ENCODE assay signal across 11 mouse cellular contexts in genomic region chr17:47806230-47806629, GRCm38 (mm10). TPM values are rescaled to one million over a fixed set of nuclear protein-coding genes. Genes with fewer than 3 reads are reported as not detected.
DNase-seq lines count a peak whose midpoint lies in the region; ATAC-seq and TF ChIP-seq lines count a peak whose summit lies in the region.
"Had no signal": no experiment of that assay in that cellular context is flagged by ENCODE, and none has a peak within 500 bp of the region (broad histone marks: within the 10 kb centered on the region; RNA-seq: fewer than 3 reads in every experiment).

No protein-coding gene starts in this region.

- CTCF ChIA-PET in Patski (lab: Charles Lee): interaction anchor here (1.2 to 4.3 kb wide), 3 partner anchors 13 to 60 kb away, joined by 4 to 33 read pairs (median 4); no protein-coding TSS in a partner anchor

- in situ Hi-C loops in Patski (cut with MboI; ENCODE audit: low pct_unique_long_range_greater_than_20kb): no loop called here

- TF ChIP-seq CTCF in Patski (IDR thresholded peaks at IDR 0.05): no peak

- no peak overlapping the region for H3K4me3 ChIP-seq in limb, embryonic 15.5 days
- H3K4me3 ChIP-seq: embryonic facial prominence, embryonic 12.5 days; liver, embryonic 13.5 days had no signal

- H3K27ac ChIP-seq in limb, embryonic 15.5 days: peak overlapping the region; percentile 55
- H3K27ac ChIP-seq: embryonic facial prominence, embryonic 12.5 days; liver, embryonic 13.5 days had no signal

- H3K4me1 ChIP-seq in limb, embryonic 15.5 days: peaks cover 25% of the 10 kb centered on the region

- POLR2A ChIA-PET in Patski (lab: Charles Lee): no interaction called here

- no peak overlapping the region for H3K9ac ChIP-seq in limb, embryonic 15.5 days
- H3K9ac ChIP-seq: embryonic facial prominence, embryonic 12.5 days; liver, embryonic 13.5 days had no signal

- H3K27me3 ChIP-seq in Patski: no peaks in the 10 kb centered on the region
- no peaks in the 10 kb centered on the region for H3K27me3 ChIP-seq in limb, embryonic 15.5 days
- H3K27me3 ChIP-seq: embryonic facial prominence, embryonic 12.5 days; liver, embryonic 13.5 days had no signal

- H3K9me3 ChIP-seq in limb, embryonic 15.5 days: no peaks in the 10 kb centered on the region
- H3K9me3 ChIP-seq: embryonic facial prominence, embryonic 12.5 days; liver, embryonic 13.5 days had no signal

- WGBS in limb, embryonic 15.5 days: 36% methylated on average over 9 of the region's 9 CpGs

- H3K4me2 ChIP-seq in limb, embryonic 15.5 days: no peak overlapping the region
- H3K4me2 ChIP-seq: embryonic facial prominence, embryonic 12.5 days; liver, embryonic 13.5 days had no signal

- H3K36me3 ChIP-seq in limb, embryonic 15.5 days: no peaks in the 10 kb centered on the region
- H3K36me3 ChIP-seq: embryonic facial prominence, embryonic 12.5 days; liver, embryonic 13.5 days had no signal

- intact Hi-C loops in left cerebral cortex, postnatal 25 days (cut with DNase I): no loop called here

- peak; percentile 89 for ATAC-seq in frontal cortex, adult (ENCODE audit: low TSS enrichment)
- ATAC-seq in Patski: peak; percentile 89
- ATAC-seq in limb, embryonic 15.5 days (ENCODE audit: insufficient number of reproducible peaks, low FRiP score, low TSS enrichment, low read depth): no peak

- DNase-seq in frontal cortex, postnatal 10 days (ENCODE audit: low spot score in 2 of 2): no peak
- peak; percentile 20 to 65 for DNase-seq in left cerebral cortex, postnatal 25 days (ENCODE audit: low spot score in 2 of 2)
- DNase-seq in left cerebral cortex, adult 11 months (ENCODE audit: low spot score): no peak
- peak; percentile 68 for DNase-seq in Patski (ENCODE audit: low read depth, low spot score)
- DNase-seq in spleen, adult 18-20 months: no peak
- DNase-seq in retina, postnatal 1 day: no peak
- DNase-seq: B cell, adult 2 months; liver, embryonic 13.5 days had no signal

RNA-seq across cellular contexts. Expression of gene Mdfi, which starts 28.3 kb away (rescaled TPM):
- 1 to 10 TPM in 1 of 2 experiments, under 1 TPM in 1; 0.80 to 1.4 TPM for total RNA-seq in left cerebral cortex, postnatal 25 days (2021)
- not detected for polyA plus RNA-seq in Patski (2021)
- 17.5 and 18.2 TPM in 2 replicates for polyA plus RNA-seq in limb, embryonic 15.5 days (2015; fragmentation: Nextera tagmentation; extraction: Ambion mirVana)

Comparison
In these comparisons a context has a peak if more than half of its experiments do, and no peak if none do; other contexts are left out.
1. DNase-seq: peak in left cerebral cortex, postnatal 25 days (2 of 2) and Patski (single experiment); none in frontal cortex, postnatal 10 days (0 of 2), left cerebral cortex, adult 11 months (single experiment), spleen, adult 18-20 months (0 of 2) and retina, postnatal 1 day (single experiment).
2. RNA of gene Mdfi, which starts 28.3 kb away (polyA plus RNA-seq): 17.5 to 18.2 TPM in limb, embryonic 15.5 days; not detected in Patski (single experiment); every median in the first group is over 10 times any median in the second.